Mouse (Mus musculus): Measurements from ENCODE around the gene Rpl13a. TPM values are rescaled to one million over a fixed set of nuclear protein-coding genes. Genes with fewer than 3 reads are reported as not detected.

The Rpl13a gene
- total and polyA plus RNA-seq, 2 experiments from 2014 or later = 701 to 1,048 TPM

GRCm38 (mm10) chr7:45172974-45173373 lies 44.4 kb upstream of the Rpl13a start:
- H3K4me3 ChIP-seq (ENCODE audit: low read depth, low read length) = no peak overlapping the region
- no peak for DNase-seq (ENCODE audit: low spot score)
- H3K36me3 ChIP-seq (ENCODE audit: insufficient read depth, low read length) = no peaks in the 10 kb centered on the region
- peak; percentile 17 for TF ChIP-seq CTCF (IDR thresholded peaks at IDR 0.05)
- H3K9me3 ChIP-seq (ENCODE audit: low read length) = no peaks in the 10 kb centered on the region
- H3K27ac ChIP-seq (ENCODE audit: low read depth, low read length) = no peak overlapping the region
- H3K27me3 ChIP-seq (ENCODE audit: insufficient read depth, low read length) = peaks cover 58% of the 10 kb centered on the region
- H3K4me1 ChIP-seq (ENCODE audit: insufficient read depth, low read length) = peaks cover 8% of the 10 kb centered on the region; the same call in 1 of the 2 replicates
- H3K9ac ChIP-seq (replicated peaks; ENCODE audit: low read length, poor library complexity, severe bottlenecking) = no peak overlapping the region
- H3K4me2 ChIP-seq (ENCODE audit: low read depth, low read length, poor library complexity, severe bottlenecking) = no peak overlapping the region
- no peak for ATAC-seq (ENCODE audit: low FRiP score)
- WGBS = 69% methylated on average over 7 of the region's 7 CpGs

DNA sequence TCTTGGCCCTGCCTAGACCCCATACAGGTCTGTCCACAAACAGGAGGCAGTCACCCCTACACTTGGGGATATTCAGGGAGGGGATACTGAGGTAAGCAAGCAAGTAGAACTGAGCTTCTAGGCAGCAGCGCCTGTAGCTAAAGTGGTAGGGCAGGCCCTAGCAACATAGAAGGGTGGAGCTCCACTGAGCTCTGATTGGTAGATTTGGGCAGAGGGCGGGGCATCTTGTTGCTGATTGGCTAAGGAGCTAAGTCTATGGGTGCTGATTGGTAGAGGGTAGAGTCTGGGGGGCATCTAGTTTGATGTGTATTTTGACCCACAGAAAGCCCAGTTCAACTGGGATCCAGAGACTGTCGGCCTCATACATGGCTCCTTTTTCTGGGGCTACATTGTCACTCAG lies 40.9 kb upstream of the Rpl13a start:
- no peak for DNase-seq (ENCODE audit: low spot score)
- WGBS = 94% methylated on average over 3 of the region's 3 CpGs

GRCm38 (mm10) chr7:45168656-45169055 lies 40.1 kb upstream of the Rpl13a start:
- no peak for DNase-seq (ENCODE audit: low spot score)
- H3K4me1 ChIP-seq (ENCODE audit: insufficient read depth, low read length) = peaks cover 7% of the 10 kb centered on the region; the same call in 1 of the 2 replicates
- peak overlapping the region; percentile 17; the same call in 1 of the 2 replicates for H3K4me3 ChIP-seq (ENCODE audit: low read depth, low read length)
- H3K4me2 ChIP-seq (ENCODE audit: low read depth, low read length, poor library complexity, severe bottlenecking) = peak overlapping the region; percentile 13; the same call in 1 of the 2 replicates
- H3K9ac ChIP-seq (replicated peaks; ENCODE audit: low read length, poor library complexity, severe bottlenecking) = no peak overlapping the region
- H3K36me3 ChIP-seq (ENCODE audit: insufficient read depth, low read length) = no peaks in the 10 kb centered on the region
- H3K9me3 ChIP-seq (ENCODE audit: low read length) = no peaks in the 10 kb centered on the region
- H3K27ac ChIP-seq (ENCODE audit: low read depth, low read length) = no peak overlapping the region
- WGBS = 4% methylated on average over 24 of the region's 24 CpGs
- TF ChIP-seq CTCF (IDR thresholded peaks at IDR 0.05) = no peak
- H3K27me3 ChIP-seq (ENCODE audit: insufficient read depth, low read length) = peaks cover 58% of the 10 kb centered on the region
- no peak for ATAC-seq (ENCODE audit: low FRiP score)

More for the DNA sequence above, 40.9 kb upstream of the Rpl13a start:
- Histone ChIP-seq H3K4me3 (ENCODE audit: low read depth, low read length) (no peak overlapping the region), H3K27ac (ENCODE audit: low read depth, low read length) (no peak overlapping the region), H3K4me1 (ENCODE audit: insufficient read depth, low read length) (peaks cover 4% of the 10 kb centered on the region; the same call in 1 of the 2 replicates), H3K36me3 (ENCODE audit: insufficient read depth, low read length) (no peaks in the 10 kb centered on the region), H3K9me3 (ENCODE audit: low read length) (no peaks in the 10 kb centered on the region), H3K27me3 (ENCODE audit: insufficient read depth, low read length) (peaks cover 56% of the 10 kb centered on the region), H3K4me2 (ENCODE audit: low read depth, low read length, poor library complexity, severe bottlenecking) (no peak overlapping the region), H3K9ac (replicated peaks; ENCODE audit: low read length, poor library complexity, severe bottlenecking) (no peak overlapping the region)
- no peak for ATAC-seq (ENCODE audit: low FRiP score)
- TF ChIP-seq CTCF (IDR thresholded peaks at IDR 0.05) = no peak

DNA sequence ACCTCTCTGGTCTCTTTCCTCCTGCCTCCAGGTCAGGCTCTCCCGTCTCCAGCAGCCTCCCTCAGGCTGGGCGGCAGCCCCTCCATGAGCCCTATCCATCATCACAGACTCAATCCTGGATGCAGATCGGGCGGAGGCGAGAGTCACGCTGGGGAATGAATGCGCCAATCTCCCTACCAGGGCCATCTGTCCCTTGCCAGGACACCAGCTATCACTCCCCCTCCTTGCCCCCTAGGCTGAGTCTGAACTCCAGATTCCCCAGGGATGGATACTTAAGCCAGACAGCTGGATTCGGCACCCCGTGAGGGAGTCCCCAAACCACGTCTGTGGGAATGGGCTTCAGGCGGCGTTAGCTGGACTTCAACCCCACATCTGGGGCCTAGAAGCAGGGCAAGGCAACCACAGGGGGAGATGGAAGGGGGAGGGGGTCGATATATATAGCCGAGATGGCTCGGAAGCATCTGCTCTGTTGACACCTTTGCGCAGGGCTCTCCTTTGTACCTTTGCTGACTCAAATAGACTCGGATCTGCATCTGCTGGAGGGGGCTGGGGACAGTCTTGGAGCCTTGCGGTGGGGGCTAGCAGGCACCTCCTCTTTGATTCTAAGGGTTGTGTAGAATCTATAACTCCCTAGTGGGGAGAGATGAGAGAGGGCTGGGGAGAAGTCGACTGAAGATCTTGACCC lies 39.3 kb upstream of the Rpl13a start:
- Histone ChIP-seq H3K4me3 (ENCODE audit: low read depth, low read length) (0 out of 2 replicates have a peak overlapping the region, but pooled peaks have one; percentile 17), H3K4me2 (ENCODE audit: low read depth, low read length, poor library complexity, severe bottlenecking) (peak overlapping the region; percentile 9; the same call in 1 of the 2 replicates), H3K9me3 (ENCODE audit: low read length) (no peaks in the 10 kb centered on the region), H3K27ac (ENCODE audit: low read depth, low read length) (no peak overlapping the region), H3K4me1 (ENCODE audit: insufficient read depth, low read length) (peaks cover 7% of the 10 kb centered on the region; the same call in 1 of the 2 replicates), H3K36me3 (ENCODE audit: insufficient read depth, low read length) (no peaks in the 10 kb centered on the region), H3K27me3 (ENCODE audit: insufficient read depth, low read length) (peaks cover 58% of the 10 kb centered on the region), H3K9ac (replicated peaks; ENCODE audit: low read length, poor library complexity, severe bottlenecking) (no peak overlapping the region)
- no peak for TF ChIP-seq CTCF (IDR thresholded peaks at IDR 0.05)
- ATAC-seq (ENCODE audit: low FRiP score) (no peak), DNase-seq (ENCODE audit: low spot score) (no peak)
- WGBS = 4% methylated on average over 19 of the region's 19 CpGs

DNA sequence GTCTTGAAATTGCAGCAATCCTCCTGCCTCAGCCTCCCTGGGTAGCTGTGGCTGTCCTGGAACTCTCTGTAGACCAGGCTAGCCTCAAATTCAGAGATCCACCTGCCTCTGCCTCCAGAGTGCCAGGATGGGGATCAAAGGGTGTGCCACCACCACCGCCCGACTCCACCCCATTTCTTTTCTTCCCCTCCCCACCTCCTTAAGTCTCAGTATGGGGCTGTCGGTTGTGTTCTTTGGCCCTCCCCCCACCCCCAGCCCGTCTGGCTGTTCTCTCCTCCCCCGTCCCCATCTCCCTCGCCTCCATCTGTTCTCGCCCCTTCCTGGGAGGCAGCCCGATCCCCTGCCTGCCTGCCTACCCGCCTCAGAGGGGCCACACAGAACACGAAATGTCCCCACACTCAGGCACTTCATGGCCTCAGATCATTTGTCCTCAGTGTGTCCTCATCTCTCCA lies 38.4 kb upstream of the Rpl13a start:
- no peak for ATAC-seq (ENCODE audit: low FRiP score)
- DNase-seq (ENCODE audit: low spot score) = no peak
- H3K4me2 ChIP-seq (ENCODE audit: low read depth, low read length, poor library complexity, severe bottlenecking) = no peak overlapping the region
- H3K9me3 ChIP-seq (ENCODE audit: low read length) = no peaks in the 10 kb centered on the region
- no peak for TF ChIP-seq CTCF (IDR thresholded peaks at IDR 0.05)
- peaks cover 58% of the 10 kb centered on the region for H3K27me3 ChIP-seq (ENCODE audit: insufficient read depth, low read length)
- 14% methylated on average over 10 of the region's 10 CpGs for WGBS
- no peak overlapping the region for H3K9ac ChIP-seq (replicated peaks; ENCODE audit: low read length, poor library complexity, severe bottlenecking)
- H3K36me3 ChIP-seq (ENCODE audit: insufficient read depth, low read length) = no peaks in the 10 kb centered on the region
- H3K4me3 ChIP-seq (ENCODE audit: low read depth, low read length) = no peak overlapping the region
- H3K4me1 ChIP-seq (ENCODE audit: insufficient read depth, low read length) = peaks cover 12% of the 10 kb centered on the region; the same call in 1 of the 2 replicates
- H3K27ac ChIP-seq (ENCODE audit: low read depth, low read length) = no peak overlapping the region

- Histone ChIP-seq H3K4me2 (ENCODE audit: low read depth, low read length, poor library complexity, severe bottlenecking) (no peak overlapping the region), H3K4me3 (ENCODE audit: low read depth, low read length) (no peak overlapping the region), H3K27ac (ENCODE audit: low read depth, low read length) (no peak overlapping the region), H3K4me1 (ENCODE audit: insufficient read depth, low read length) (peaks cover 12% of the 10 kb centered on the region; the same call in 1 of the 2 replicates), H3K27me3 (ENCODE audit: insufficient read depth, low read length) (peaks cover 58% of the 10 kb centered on the region), H3K36me3 (ENCODE audit: insufficient read depth, low read length) (no peaks in the 10 kb centered on the region), H3K9me3 (ENCODE audit: low read length) (no peaks in the 10 kb centered on the region), H3K9ac (replicated peaks; ENCODE audit: low read length, poor library complexity, severe bottlenecking) (no peak overlapping the region)
- DNase-seq (ENCODE audit: low spot score) (no peak), ATAC-seq (ENCODE audit: low FRiP score) (no peak)
- TF ChIP-seq CTCF (IDR thresholded peaks at IDR 0.05) = no peak
- 44% methylated on average over 11 of the region's 11 CpGs for WGBS
Observed at GRCm38 (mm10) chr7:45165701-45166100, 37.1 kb upstream of the Rpl13a start.

Data from midbrain, postnatal 0 days (tissue).